Mouse (Mus musculus): ENCODE results near the gene Eps8. TPM values are rescaled to one million over a fixed set of nuclear protein-coding genes. Genes with fewer than 3 reads are reported as not detected.

Eps8 gene
- total RNA-seq, 1 experiment = 17.0 TPM

GRCm38 (mm10) chr6:137606541-137606940, 48.1 kb downstream of the Eps8 start:
- Histone ChIP-seq H3K9ac (ENCODE audit: insufficient read depth, low read depth, low read length, poor library complexity, severe bottlenecking) (no peak overlapping the region), H3K27ac (ENCODE audit: insufficient read depth, low read depth, low read length, poor library complexity, severe bottlenecking) (no peak overlapping the region), H3K9me3 (ENCODE audit: control insufficient read depth, insufficient read depth, low read depth, low read length) (no peaks in the 10 kb centered on the region), H3K4me3 (ENCODE audit: insufficient read depth in 1 of 2, low read depth in 1 of 2, low read length in 2 of 2, poor library complexity in 1 of 2, severe bottlenecking in 1 of 2) (no peak overlapping the region), H3K4me1 (ENCODE audit: control insufficient read depth in 2 of 2, insufficient read depth in 2 of 2, low read length in 2 of 2, poor library complexity in 1 of 2) (peaks cover 0 to 2% of the 10 kb centered on the region in 2 experiments; a peak in 1 of 4 replicates), H3K36me3 (ENCODE audit: control insufficient read depth, insufficient read depth, low read length, poor library complexity, severe bottlenecking) (no peaks in the 10 kb centered on the region)
- in situ Hi-C loops (cut with MboI; ENCODE audit: low sequenced_read_pairs in 2 of 2, unreplicated experiment in 2 of 2) = no loop called here
- TF ChIP-seq MAFK (IDR thresholded peaks at IDR 0.05; ENCODE audit: insufficient read depth, low read depth, low read length) = no peak
- no peak for TF ChIP-seq ZNF384 (IDR thresholded peaks at IDR 0.05; ENCODE audit: low read depth, low read length)
- TF ChIP-seq HCFC1 (IDR thresholded peaks at IDR 0.05; ENCODE audit: borderline replicate concordance, insufficient read depth, low read length) = no peak
- no peak for TF ChIP-seq CHD2 (IDR thresholded peaks at IDR 0.05; ENCODE audit: low read depth, low read length)
- TF ChIP-seq ZC3H11A (IDR thresholded peaks at IDR 0.05; ENCODE audit: borderline replicate concordance, low read depth, low read length) = no peak
- DNase-seq (ENCODE audit: low read depth, low spot score) = no peak

GRCm38 (mm10) chr6:137604417-137605248, 50.0 kb downstream of the Eps8 start:
- Histone ChIP-seq H3K27ac (ENCODE audit: insufficient read depth, low read depth, low read length, poor library complexity, severe bottlenecking) (no peak overlapping the region), H3K4me3 (ENCODE audit: insufficient read depth in 1 of 2, low read depth in 1 of 2, low read length in 2 of 2, poor library complexity in 1 of 2, severe bottlenecking in 1 of 2) (no peak overlapping the region), H3K9me3 (ENCODE audit: control insufficient read depth, insufficient read depth, low read depth, low read length) (no peaks in the 10 kb centered on the region), H3K36me3 (ENCODE audit: control insufficient read depth, insufficient read depth, low read length, poor library complexity, severe bottlenecking) (no peaks in the 10 kb centered on the region), H3K4me1 (ENCODE audit: control insufficient read depth in 2 of 2, insufficient read depth in 2 of 2, low read length in 2 of 2, poor library complexity in 1 of 2) (peaks cover 0 to 2% of the 10 kb centered on the region in 2 experiments; a peak in 1 of 4 replicates), H3K9ac (ENCODE audit: insufficient read depth, low read depth, low read length, poor library complexity, severe bottlenecking) (no peak overlapping the region)
- in situ Hi-C loops (cut with MboI; ENCODE audit: low sequenced_read_pairs in 2 of 2, unreplicated experiment in 2 of 2) = no loop called here
- no peak for DNase-seq (ENCODE audit: low read depth, low spot score)
- no peak for TF ChIP-seq HCFC1 (IDR thresholded peaks at IDR 0.05; ENCODE audit: borderline replicate concordance, insufficient read depth, low read length)

- Histone ChIP-seq H3K4me3 (ENCODE audit: insufficient read depth in 1 of 2, low read depth in 1 of 2, low read length in 2 of 2, poor library complexity in 1 of 2, severe bottlenecking in 1 of 2) (no peak overlapping the region), H3K9ac (ENCODE audit: insufficient read depth, low read depth, low read length, poor library complexity, severe bottlenecking) (no peak overlapping the region), H3K9me3 (ENCODE audit: control insufficient read depth, insufficient read depth, low read depth, low read length) (no peaks in the 10 kb centered on the region), H3K4me1 (ENCODE audit: control insufficient read depth in 2 of 2, insufficient read depth in 2 of 2, low read length in 2 of 2, poor library complexity in 1 of 2) (no peaks in the 10 kb centered on the region), H3K36me3 (ENCODE audit: control insufficient read depth, insufficient read depth, low read length, poor library complexity, severe bottlenecking) (peaks cover 3% of the 10 kb centered on the region; the same call in 1 of the 2 replicates), H3K27ac (ENCODE audit: insufficient read depth, low read depth, low read length, poor library complexity, severe bottlenecking) (no peak overlapping the region)
- in situ Hi-C loops (cut with MboI; ENCODE audit: low sequenced_read_pairs in 2 of 2, unreplicated experiment in 2 of 2) = no loop called here
- no peak for DNase-seq (ENCODE audit: low read depth, low spot score)
- TF ChIP-seq ZNF384 (IDR thresholded peaks at IDR 0.05; ENCODE audit: low read depth, low read length) (no peak), MAFK (IDR thresholded peaks at IDR 0.05; ENCODE audit: insufficient read depth, low read depth, low read length) (no peak), HCFC1 (IDR thresholded peaks at IDR 0.05; ENCODE audit: borderline replicate concordance, insufficient read depth, low read length) (no peak)
Observed at GRCm38 (mm10) chr6:137598306-137598705, 56.4 kb downstream of the Eps8 start.

- no peaks in the 10 kb centered on the region for H3K9me3 ChIP-seq (ENCODE audit: control insufficient read depth, insufficient read depth, low read depth, low read length)
- in situ Hi-C loops (cut with MboI; ENCODE audit: low sequenced_read_pairs in 2 of 2, unreplicated experiment in 2 of 2) = no loop called here
- H3K4me1 ChIP-seq (ENCODE audit: control insufficient read depth in 2 of 2, insufficient read depth in 2 of 2, low read length in 2 of 2, poor library complexity in 1 of 2) = no peaks in the 10 kb centered on the region
- H3K36me3 ChIP-seq (ENCODE audit: control insufficient read depth, insufficient read depth, low read length, poor library complexity, severe bottlenecking) = peaks cover 3% of the 10 kb centered on the region; the same call in 1 of the 2 replicates
- H3K27ac ChIP-seq (ENCODE audit: insufficient read depth, low read depth, low read length, poor library complexity, severe bottlenecking) = no peak overlapping the region
- no peak overlapping the region for H3K4me3 ChIP-seq (ENCODE audit: insufficient read depth in 1 of 2, low read depth in 1 of 2, low read length in 2 of 2, poor library complexity in 1 of 2, severe bottlenecking in 1 of 2)
- TF ChIP-seq MAFK (IDR thresholded peaks at IDR 0.05; ENCODE audit: insufficient read depth, low read depth, low read length) = no peak
- no peak for TF ChIP-seq ZNF384 (IDR thresholded peaks at IDR 0.05; ENCODE audit: low read depth, low read length)
- TF ChIP-seq HCFC1 (IDR thresholded peaks at IDR 0.05; ENCODE audit: borderline replicate concordance, insufficient read depth, low read length) = no peak
- no peak for TF ChIP-seq ZC3H11A (IDR thresholded peaks at IDR 0.05; ENCODE audit: borderline replicate concordance, low read depth, low read length)
- no peak for TF ChIP-seq CHD2 (IDR thresholded peaks at IDR 0.05; ENCODE audit: low read depth, low read length)
- no peak overlapping the region for H3K9ac ChIP-seq (ENCODE audit: insufficient read depth, low read depth, low read length, poor library complexity, severe bottlenecking)
- no peak for DNase-seq (ENCODE audit: low read depth, low spot score)
Observed at GRCm38 (mm10) chr6:137597442-137598058, 57.1 kb downstream of the Eps8 start.

All from ES-E14 (cell line).